Mouse (Mus musculus) splenic B cell, adult 2 months (primary cell): Measurements from ENCODE around the gene Zkscan2.
A peak's percentile ranks its signal among the peaks of the same experiment; 100 is the strongest.

Source experiments
- DNase-seq: peaks from one replicate; pipeline ENCODE4 v3.0.0-alpha.2; 2011; ENCODE audit warnings: low read depth, low spot score
- H3K27me3 ChIP-seq: 2 replicates; pipeline ENCODE4 v1.6.1; 2012; ENCODE audit warnings: mild to moderate bottlenecking, low read length, moderate library complexity, mixed read lengths; ENCODE audit not compliant: control insufficient read depth, poor library complexity, insufficient read depth, severe bottlenecking
- H3K36me3 ChIP-seq: 2 replicates; pipeline ENCODE4 v1.6.1; 2012; ENCODE audit warnings: mild to moderate bottlenecking, low read length, moderate library complexity, mixed read lengths; ENCODE audit not compliant: control insufficient read depth, poor library complexity, insufficient read depth, severe bottlenecking

Zkscan2 gene

DNA sequence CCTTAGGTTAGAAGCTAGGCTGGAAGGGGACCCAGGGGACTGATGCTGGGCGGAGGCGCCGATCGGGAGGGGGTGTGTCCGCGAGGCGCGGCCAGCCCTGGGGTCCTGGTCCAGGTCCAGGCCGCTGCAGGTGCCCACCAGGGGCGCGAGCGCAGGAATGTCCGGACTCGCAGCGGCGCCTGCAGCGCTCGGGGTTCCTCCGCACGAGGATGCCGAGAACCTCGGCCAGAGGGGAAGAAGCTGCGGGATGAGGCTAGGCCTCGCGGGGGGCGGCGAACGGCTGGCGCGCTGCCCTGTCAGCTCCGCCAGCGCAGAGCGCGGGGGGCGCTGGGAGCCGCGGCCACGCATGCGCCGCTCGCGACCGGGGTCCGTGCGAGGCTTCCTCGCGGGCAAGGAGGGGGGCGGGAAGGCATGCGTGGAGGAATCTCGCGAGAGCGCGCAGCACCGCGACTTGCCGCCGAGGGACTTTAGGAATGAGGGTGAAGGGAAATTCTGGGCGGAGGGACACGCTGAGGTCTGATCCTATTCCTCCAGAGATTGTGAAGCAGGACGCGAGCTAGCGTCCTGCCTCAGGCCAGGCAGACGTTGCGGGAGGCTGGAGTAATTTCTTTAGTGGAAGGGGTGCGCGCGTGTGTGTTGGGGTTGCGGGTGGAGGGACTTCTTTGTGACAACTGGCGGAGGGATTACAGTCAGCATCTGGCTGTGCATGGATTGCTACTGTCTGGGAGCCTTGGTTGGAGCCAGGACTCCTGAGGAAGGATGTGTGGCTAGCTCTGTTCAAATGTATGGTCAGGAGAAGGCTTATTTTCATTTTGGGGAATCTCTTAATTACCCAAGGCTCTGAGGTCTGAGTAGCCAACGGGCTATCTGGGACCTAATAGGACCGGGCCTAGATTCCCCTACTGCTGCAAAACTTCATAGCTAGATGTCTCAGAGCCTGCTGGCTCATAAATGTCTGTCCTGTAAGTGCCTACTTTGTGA, at the start of gene Zkscan2:
Zkscan2 (minus strand) TSS at position 211 of the 981 bp plus-strand sequence.
- Histone ChIP-seq H3K27me3 (no peaks in the 10 kb centered on the region), H3K36me3 (no peaks in the 10 kb centered on the region)
- no peak for DNase-seq

DNA sequence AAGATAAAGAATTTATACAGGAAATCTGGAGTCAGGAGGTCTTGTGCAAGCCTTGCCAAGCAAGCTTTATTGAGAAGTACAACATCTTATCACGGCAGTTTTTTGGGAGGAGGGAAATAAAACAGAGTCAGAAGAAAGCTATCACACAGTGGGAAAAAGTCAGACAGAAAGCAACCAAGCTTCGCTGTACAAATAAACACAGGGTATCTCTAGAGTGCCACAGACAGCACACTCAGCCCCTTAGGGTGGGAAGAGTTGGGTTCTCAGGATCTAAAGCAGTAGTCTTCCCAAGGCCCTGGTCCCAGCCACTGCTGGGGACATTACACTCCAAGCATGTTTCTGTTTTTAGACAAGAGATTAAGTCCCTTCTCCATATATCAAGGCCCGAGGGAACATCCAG, 28.9 kb upstream of the Zkscan2 start:
- H3K36me3 ChIP-seq: no peaks in the 10 kb centered on the region
- DNase-seq: no peak
- H3K27me3 ChIP-seq: no peaks in the 10 kb centered on the region

DNA sequence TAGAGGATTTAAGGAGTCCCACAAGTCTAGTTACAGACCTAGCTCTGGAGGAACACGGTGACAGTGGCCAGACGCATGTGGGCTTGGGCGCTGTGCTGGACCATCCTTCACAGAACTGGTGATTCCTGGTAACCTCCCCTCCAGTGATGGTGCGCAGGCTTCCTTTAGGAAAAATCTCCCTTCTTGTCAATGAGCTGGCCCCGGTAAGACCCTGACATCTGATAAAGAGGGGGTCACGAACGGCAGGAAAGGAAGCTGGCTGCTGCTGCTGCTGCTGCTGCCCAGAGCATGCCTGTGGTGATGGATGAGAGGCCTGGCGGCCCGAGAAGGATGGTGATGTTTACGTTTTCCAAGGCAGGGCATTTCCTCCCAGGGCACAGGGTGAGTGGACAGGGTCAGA, 25.5 kb upstream of the Zkscan2 start:
- no peak for DNase-seq
- no peaks in the 10 kb centered on the region for H3K27me3 ChIP-seq
- no peaks in the 10 kb centered on the region for H3K36me3 ChIP-seq

DNA sequence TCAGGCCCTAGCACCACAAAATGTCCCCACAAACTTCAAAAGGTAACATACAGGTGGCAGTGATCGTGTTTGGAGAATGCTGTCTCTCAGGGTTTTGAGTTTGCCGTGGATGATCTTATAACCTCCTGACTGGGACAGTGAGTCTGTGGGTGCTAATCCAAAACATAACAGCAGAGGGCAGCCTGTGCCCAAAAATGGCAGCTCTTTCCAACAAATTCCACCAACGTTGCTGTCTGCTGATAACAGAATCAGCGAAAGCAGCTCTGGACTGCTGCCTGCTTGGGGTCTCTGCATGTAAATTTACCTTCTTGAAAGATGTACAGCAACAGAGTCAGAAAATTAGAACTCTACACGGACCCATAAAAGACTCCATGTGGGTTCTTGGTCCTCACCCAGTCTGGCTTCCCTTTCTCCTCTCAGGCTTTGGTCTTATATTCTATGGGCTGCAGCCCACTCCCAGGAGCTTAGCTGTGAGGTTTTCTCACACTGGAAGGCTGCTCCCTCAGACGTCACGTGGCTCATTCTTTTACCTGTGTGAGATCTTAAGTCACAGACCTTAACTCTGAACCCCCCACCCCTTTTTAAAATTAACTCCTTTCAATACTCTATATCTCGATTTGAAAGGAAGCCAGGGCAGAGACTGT, 24.1 kb upstream of the Zkscan2 start:
- no peaks in the 10 kb centered on the region for H3K36me3 ChIP-seq
- DNase-seq: peak; percentile 28
- H3K27me3 ChIP-seq: no peaks in the 10 kb centered on the region

DNA sequence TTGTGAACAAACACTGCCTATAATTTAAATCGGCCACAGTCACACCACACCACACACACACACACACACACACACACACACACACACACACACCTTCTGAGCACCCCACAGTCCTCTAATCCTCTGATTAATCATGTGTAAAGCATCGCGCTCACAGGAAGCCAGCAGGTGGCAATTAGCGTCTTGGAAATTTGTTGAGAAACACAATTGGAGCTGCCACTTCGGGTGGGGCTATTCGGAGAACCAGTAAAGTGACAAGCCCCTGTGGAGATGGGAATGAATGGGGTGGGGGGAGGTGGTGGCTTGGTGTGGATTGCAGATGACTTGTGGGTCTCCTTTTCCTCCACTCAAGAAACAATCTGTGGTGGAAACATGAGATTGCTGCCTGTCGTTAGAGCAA, 7.7 kb upstream of the Zkscan2 start:
- Histone ChIP-seq H3K27me3 (no peaks in the 10 kb centered on the region), H3K36me3 (no peaks in the 10 kb centered on the region)
- DNase-seq: no peak

DNA sequence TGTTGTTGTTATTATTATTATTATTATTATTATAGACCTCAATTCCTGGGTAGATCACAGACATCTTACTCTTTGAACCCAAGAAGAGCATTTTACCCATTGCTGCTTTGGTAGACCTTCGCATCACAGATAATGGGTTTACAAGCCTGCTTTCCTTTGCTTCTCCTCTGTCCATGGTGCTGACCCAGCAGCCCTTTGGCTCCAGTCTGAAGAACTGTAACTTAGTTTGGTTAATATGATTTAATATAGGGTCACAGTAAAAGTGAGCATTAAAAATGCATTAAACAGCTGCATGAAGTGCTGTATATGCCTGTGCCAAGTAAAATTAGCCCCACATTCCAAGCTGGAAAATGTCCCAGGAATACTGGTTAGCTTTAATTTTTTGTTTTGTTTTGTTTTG, 3.1 kb upstream of the Zkscan2 start:
- peak; percentile 15 for DNase-seq
- H3K36me3 ChIP-seq: no peaks in the 10 kb centered on the region
- H3K27me3 ChIP-seq: no peaks in the 10 kb centered on the region

DNA sequence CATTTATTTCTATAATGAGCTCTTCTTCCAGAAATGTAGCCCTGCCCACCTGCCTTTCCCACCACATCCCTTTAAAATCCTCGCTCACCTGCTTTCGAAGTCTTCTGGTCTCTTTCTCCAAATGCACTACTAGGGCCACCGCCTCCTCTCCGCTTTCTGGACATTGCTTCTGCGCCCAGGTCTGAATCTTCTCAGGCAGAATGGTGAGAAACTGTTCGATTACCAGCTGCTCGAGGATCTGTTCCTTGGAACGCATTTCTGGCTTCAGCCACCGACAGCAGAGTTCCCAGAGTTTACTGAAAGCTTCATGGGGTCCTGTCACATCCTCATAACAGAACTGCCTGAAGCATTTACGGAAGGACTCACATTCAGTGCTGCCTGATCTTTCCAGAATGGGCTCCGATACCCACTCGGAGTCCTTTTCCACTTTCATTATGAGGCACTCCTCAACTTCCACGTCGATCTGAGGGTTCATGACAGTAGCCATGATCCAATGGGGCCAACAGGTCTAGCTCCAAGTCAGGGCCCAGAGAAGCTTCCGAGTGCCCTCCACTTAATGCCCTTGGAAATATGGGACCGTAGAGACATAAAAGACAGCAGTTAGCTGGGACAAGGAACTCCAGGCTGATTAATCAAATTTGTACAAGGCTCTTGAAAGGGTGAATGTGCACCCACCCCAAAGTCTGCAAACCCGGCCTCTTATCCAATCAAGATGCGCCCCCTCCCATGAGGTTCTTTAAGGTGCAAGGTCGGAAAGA, 589 bp downstream of the Zkscan2 start:
- no peak for DNase-seq
- Histone ChIP-seq H3K36me3 (no peaks in the 10 kb centered on the region), H3K27me3 (no peaks in the 10 kb centered on the region)

DNA sequence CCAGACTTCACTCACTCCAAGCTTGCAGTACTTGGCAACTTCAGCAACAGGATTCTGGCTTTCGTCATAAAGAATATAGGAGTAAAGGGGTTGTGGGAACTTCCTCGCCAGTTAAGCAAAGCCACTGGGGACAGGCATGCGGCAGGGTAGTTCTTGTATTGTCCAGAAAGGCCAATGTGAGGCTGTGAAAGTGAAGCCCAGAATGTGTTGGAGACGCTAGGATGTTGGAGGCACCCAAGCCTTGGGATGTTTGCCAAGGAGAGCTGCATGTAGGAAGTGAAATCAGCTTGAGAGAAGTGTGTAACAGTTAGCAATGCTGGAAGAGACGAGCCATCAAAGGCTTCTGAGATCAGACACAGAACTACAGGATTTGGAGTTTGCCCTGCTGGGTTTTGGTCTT, 12.5 kb downstream of the Zkscan2 start:
- Histone ChIP-seq H3K27me3 (no peaks in the 10 kb centered on the region), H3K36me3 (no peaks in the 10 kb centered on the region)
- DNase-seq: no peak

DNA sequence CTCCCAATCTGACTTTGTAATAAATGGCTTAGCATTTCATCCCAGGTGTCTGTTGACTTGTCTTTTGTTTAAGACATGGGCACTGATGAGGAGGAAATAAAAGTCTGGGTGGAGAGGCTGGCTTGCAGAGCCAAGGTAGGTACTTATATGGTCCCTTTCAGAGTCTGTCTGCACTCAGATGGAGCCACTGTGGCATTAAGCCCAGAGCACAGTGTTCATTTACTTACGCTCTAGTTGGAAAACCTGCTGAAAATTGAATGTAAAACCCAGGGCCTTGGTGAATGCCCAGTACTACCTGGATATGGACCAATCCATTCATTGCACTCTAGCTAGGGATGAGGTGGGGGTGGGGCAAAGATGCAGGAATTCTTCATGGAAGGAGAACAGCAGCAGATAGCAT, 32.3 kb downstream of the Zkscan2 start:
- no peaks in the 10 kb centered on the region for H3K27me3 ChIP-seq

DNA sequence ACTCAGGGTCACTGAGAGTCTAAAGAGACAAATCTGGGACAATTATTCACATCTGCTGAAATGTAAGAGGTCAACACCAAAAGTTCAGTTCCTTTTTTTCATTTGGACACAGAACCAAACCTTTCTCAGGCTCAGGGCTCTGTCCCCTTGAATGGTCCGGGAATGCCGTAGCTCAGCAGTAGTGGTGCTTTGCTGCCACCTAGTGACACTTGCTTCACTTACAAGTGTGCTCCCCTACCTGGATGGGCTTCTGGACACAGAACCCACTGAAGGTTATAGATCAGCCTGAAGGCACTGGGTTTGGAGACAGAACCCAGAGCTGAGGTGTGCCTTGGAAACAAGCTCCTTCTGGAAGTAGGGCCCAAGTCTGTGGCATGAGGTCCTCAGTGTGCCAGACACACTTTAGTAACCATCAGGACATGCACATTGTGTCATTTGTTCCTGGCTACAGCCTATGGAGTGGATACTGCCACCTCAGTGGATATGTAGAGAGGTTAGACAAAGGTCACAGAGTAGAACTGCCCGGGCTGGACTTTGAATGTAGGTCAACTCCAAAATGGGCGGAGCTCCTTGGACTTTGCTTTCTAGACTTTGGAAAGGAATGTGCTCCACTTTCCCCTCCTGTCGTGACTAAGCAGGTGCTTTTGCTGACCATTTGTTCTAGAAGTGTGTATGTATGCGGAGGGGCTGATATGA, 34.4 kb downstream of the Zkscan2 start:
- peak; percentile 83 for DNase-seq
- no peaks in the 10 kb centered on the region for H3K36me3 ChIP-seq
- H3K27me3 ChIP-seq: no peaks in the 10 kb centered on the region

More for the DNA sequence above, 32.3 kb downstream of the Zkscan2 start:
- no peaks in the 10 kb centered on the region for H3K36me3 ChIP-seq
- no peak for DNase-seq

DNA sequence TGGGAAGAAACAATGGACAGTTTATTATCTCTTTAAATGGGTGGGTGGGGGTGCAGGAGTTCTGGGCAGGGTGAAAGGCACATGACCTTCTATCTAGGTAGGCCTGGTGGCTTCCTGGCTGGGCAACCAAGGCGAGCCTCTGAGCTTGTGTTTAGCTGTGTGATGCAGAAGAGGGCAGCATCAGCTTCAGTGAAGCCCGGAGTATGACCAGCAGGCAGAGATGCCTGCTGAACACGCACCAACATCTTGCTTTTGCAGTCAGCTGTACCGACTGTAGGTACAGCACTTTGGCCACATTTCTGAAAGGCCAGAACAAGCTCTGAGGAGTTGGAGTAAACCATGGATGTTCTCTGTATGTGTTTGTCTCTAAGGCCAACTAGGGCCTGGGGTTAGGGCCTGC, 36.7 kb downstream of the Zkscan2 start:
- H3K27me3 ChIP-seq: no peaks in the 10 kb centered on the region
- no peak for DNase-seq
- no peaks in the 10 kb centered on the region for H3K36me3 ChIP-seq

DNA sequence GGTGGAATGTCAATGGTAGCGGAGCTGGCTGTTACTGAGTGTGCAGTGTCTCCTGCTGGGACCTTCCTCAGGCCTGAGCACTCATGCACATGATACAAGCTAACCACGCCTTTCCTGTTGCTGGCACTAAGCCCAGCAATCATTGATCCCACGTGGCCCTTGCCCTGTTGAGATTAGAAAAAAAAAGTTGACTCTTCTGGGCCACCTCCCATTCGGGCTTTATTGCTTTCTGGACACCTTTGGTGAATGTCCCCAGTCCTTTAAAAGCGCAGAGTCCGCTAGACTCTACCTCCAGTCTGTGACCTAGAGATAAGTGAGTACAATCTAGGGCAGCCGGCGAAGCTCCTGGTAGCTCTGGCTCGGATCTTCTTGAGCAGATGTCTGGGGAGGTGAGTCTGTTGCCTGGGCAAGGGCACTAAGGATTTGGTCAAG, 38.2 kb downstream of the Zkscan2 start, which contains the start of gene Aqp8:
Aqp8 (plus strand) TSS at position 222 of the 432 bp plus-strand sequence.
- no peaks in the 10 kb centered on the region for H3K27me3 ChIP-seq
- DNase-seq: no peak
- no peaks in the 10 kb centered on the region for H3K36me3 ChIP-seq

DNA sequence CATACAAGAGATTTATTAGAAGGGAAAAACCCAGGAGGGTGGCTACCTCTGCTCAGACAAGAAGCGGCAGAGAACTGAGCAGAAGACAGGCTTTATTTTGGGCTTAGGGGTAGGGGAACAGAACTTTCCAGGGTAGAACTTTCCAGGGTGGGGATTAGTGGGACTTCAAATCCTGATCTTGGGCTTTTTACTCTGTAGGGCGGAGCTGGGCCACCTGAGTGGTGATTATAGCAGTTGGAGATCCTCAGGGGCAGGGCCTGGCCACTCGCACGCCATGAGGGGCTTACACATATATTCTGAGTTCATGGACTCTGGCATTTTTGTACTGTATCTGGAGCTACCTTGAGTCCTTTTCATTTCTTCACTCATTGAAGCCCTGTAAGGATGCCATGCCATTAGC, 38.9 kb downstream of the Zkscan2 start:
- Histone ChIP-seq H3K27me3 (no peaks in the 10 kb centered on the region), H3K36me3 (no peaks in the 10 kb centered on the region)
- DNase-seq: no peak

DNA sequence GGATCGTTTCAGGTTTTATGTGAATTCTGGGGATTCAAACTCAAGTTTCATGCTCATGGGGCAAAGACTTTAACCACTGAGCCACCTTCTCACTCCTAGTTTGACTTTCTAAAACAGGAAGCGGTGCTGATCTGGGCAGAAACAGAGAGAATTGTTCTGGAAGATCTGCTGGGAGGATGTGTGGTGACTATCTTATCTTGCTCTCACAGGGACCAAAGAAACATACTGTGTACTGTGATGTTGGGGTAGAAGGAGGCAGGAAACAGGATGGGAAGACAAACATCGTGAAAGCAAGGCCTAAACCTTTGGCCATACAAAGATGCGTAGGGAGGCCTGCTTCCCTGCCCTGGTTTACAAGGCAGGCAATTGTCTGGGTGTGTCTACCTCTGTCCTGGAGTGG, 41.0 kb downstream of the Zkscan2 start:
- no peaks in the 10 kb centered on the region for H3K36me3 ChIP-seq
- no peaks in the 10 kb centered on the region for H3K27me3 ChIP-seq
- DNase-seq: no peak
